Mouse (Mus musculus) testis, adult 2 months (tissue): Measurements from ENCODE around the gene Arhgap15.

Experiments
- CTCF ChIP-seq: fragments of 200-500 bp; IDR thresholded peaks from 2 replicates; pipeline ENCODE4 v1.5.1; 2012; ENCODE audit warnings: low read depth, mild to moderate bottlenecking, inconsistent platforms, low read length, moderate library complexity; ENCODE audit not compliant: control insufficient read depth, insufficient read depth, insufficient replicate concordance
- POLR2A ChIP-seq: fragments of 200-500 bp; IDR thresholded peaks from 2 replicates; pipeline ENCODE4 v1.6.1; 2012; ENCODE audit warnings: low read depth, mild to moderate bottlenecking, inconsistent platforms, low read length, moderate library complexity; ENCODE audit not compliant: control insufficient read depth

GRCm38 (mm10) chr2:44353594-44353993 is 605.0 kb downstream of the Arhgap15 start:
- TF ChIP-seq CTCF: no peak
- TF ChIP-seq POLR2A: no peak
